Mouse (Mus musculus) left cerebral cortex, adult 18-20 months (tissue): ENCODE results near the gene Krtap12-1. TPM values are rescaled to one million over a fixed set of nuclear protein-coding genes. Genes with fewer than 3 reads are reported as not detected.
"Not testable (repeated sequence)": the region's sequence is repeated elsewhere in the genome, so short reads cannot be mapped to it uniquely, and the experiment has no call there.

Experiments used
- DNase-seq, 2 experiments: peaks; one replicate each; pipeline ENCODE4 v3.0.0; 2021 to 2022; ENCODE audit warnings: low spot score in 2 of 2, mixed read lengths in 1 of 2
- total RNA-seq, 2 experiments: library from RNA; stranded (reverse); gene quantifications; 2 replicates each; pipeline ENCODE4 v1.2.3; 2021

The Krtap12-1 gene
- total RNA-seq, 2 experiments from 2014 or later, result not detected

DNA sequence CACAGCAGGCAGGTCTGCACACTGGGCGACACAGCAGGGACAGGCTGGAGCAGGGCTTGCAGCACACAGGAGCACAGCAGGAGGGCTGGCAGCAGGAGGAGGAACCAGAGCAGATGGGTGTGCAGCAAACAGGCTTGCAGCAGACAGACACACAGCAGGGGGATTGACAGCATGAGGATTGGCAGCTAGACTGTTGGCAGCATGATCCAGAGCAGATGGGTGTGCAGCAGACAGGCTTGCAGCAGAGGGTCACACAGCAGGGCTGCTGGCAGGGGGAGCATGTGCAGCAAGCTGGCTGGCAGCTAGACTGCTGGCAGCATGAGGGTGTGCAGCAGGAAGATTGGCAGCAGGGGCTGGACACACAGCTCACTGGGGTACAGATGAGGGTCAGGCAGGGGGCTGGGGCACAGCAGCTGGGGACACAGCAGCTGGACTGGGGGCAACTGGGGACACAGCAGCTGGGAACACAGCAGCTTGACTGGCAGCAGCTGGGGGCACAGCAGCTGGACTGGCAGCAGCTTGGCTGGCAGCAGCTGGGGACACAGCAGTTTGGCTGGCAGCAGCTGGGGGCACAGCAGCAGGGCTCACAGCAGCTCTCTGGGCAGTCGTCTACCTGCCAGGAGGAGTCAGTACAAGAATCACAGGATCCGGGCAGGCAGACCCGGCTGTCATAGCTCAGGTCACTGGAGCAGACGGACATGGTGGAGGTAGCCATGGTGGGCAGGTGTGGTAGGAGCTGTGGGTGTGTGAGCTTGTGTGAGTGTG lies 21.7 kb downstream of the Krtap12-1 start, which contains the start of gene Gm18596:
Gene Gm18596 (minus strand): TSS at position 715 of the 765 bp plus-strand sequence.
- DNase-seq, result not testable (repeated sequence)

DNA sequence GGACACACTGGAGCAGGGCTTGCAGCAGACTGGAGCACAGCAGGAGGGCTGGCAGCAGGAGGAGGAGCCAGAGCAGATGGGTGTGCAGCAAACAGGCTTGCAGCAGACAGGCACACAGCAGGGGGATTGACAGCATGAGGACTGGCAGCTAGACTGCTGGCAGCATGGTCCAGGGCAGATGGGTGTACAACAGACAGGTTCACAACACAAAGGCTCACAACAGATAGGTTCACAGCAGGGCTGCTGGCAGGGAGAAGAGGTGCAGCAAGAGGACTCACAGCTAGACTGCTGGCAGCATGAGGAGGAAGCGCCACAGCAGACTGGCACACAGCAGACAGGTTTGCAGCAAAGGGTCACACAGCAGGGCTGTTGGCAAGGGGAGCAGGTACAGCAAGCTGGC lies 30.3 kb downstream of the Krtap12-1 start:
- not testable (repeated sequence) for DNase-seq

DNA sequence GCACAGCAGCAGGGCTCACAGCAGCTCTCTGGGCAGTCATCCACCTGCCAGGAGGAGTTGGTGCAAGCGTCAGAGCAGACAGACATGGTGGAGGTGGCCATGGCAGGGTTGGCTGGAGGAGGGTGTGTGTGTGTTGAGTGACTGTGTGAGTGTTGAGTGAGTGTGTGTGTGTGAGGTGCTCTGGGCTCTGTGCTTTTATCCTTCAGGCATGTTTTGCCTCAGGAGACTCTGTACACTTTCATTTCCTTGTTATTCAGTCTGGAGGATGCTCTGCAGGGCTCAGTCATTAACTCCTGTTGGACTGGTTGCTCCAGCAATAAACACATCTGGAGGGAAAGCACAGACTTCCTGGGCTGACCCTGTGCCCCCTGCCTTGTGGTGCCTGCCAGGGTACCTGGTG lies 30.9 kb downstream of the Krtap12-1 start, which contains the start of gene Gm9736:
Gene Gm9736 (minus strand): TSS at position 101 of the 400 bp plus-strand sequence.
- not testable (repeated sequence) for DNase-seq

DNA sequence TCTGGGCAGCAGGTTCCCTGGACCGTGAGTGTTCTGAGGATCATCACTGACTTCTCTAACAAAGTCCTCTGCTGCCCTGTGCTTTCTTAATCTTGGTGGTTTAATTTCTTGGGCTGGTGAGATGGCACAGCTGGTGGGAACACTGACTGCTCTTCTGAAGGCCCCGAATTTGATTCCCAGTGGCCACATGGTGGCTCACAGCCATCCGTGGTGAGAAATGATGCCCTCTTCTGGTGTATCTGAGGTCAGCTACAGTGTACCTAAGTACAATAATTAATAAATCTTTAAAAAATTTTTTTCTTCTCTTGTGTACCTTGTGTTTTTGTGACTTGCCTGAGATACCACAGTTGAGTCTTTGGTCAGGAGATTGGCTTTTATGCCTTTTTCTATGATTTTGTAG lies 31.9 kb downstream of the Krtap12-1 start:
- DNase-seq, result not testable (repeated sequence)

DNA sequence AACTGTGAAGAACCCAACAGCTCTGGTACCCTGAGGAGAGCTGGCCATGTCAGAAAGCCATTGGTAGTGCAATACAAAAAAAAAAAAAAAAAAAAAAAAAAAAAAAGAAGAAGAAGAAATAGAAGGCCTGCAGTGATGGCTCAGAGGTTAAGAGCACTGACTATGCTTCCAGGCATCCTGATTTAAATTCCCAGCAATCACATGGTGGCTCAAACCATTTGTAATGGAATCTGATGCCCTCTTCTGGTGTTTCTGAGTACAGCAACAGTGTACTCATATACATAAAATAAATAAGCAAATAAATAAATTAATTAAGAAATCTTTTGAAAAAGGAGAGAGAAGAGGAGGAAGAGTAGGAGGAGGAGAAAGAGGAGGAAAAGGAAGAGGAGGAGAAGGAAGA lies 33.0 kb downstream of the Krtap12-1 start:
- no peak for DNase-seq

DNA sequence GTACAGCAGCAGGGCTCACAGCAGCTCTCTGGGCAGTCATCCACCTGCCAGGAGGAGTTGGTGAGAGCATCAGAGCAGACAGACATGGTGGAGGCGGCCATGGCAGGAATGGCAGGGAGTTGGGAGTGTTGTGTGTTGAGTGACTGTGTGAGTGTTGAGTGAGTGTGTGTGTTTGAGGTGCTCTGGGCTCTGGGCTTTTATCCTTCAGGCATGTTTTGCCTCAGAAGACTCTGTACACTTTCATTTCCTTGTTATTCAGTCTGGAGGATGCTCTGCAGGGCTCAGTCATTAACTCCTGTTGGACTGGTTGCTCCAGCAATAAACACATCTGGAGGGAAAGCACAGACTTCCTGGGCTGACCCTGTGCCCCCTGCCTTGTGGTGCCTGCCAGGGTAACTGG lies 39.2 kb downstream of the Krtap12-1 start, which contains the start of gene Gm3233:
Gene Gm3233 (minus strand): TSS at position 101 of the 400 bp plus-strand sequence.
- not testable (repeated sequence) for DNase-seq

DNA sequence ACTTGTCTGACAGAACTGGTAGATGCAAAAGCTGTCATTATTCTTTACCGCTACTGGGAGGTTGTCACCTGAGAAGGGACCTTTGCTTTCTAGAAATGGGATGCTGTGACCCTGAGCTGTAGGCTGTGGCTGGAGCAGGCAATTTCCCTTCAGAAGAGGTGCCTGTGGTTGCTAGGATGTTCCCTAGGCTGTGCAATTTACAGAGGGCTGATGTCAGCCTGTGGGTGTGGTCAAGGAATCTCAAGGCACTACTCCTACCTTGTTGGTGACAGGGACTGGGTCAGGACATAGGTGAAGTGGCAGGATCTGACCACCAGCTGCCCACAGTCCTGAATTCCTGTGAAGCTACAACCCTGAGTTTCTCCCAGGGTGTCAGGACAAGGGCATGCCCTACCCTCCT lies 49.3 kb downstream of the Krtap12-1 start:
- DNase-seq, result no peak

Other genes with a start within 250 kb of the Krtap12-1 start
- gene Fam207a, start 204.8 kb upstream of the Krtap12-1 start, total RNA-seq, result 10 to 100 TPM; 34.7 to 35.8 TPM
- 1 to 10 TPM; 3.6 to 3.8 TPM for gene Itgb2, start 190.3 kb upstream of the Krtap12-1 start, total RNA-seq
- gene Pttg1ip, start 138.9 kb upstream of the Krtap12-1 start, total RNA-seq, result 10 to 100 TPM; 67.0 to 72.0 TPM
- gene Sumo3, start 114.5 kb upstream of the Krtap12-1 start, total RNA-seq, result 100 to 1,000 TPM; 165 to 172 TPM
- 10 to 100 TPM; 12.9 to 13.0 TPM for gene Gm49325, start 114.4 kb upstream of the Krtap12-1 start, total RNA-seq
- gene Ube2g2, start 98.3 kb upstream of the Krtap12-1 start, total RNA-seq, result 10 to 100 TPM; 46.1 to 53.8 TPM
- gene Tspear, start 34.0 kb upstream of the Krtap12-1 start, total RNA-seq, result under 1 TPM; 0.14 to 0.19 TPM
- not detected for gene Gm19402, start 29.8 kb upstream of the Krtap12-1 start, total RNA-seq
- gene Gm9508, start 23.4 kb upstream of the Krtap12-1 start, total RNA-seq, result not detected
- not detected for gene Gm10272, start 14.0 kb upstream of the Krtap12-1 start, total RNA-seq
- gene Gm10024, start 9.1 kb upstream of the Krtap12-1 start, total RNA-seq, result not detected
- not detected for gene Gm10142, start 4.8 kb upstream of the Krtap12-1 start, total RNA-seq
- gene Gm10100, start 5.9 kb downstream of the Krtap12-1 start, total RNA-seq, result not detected
- not detected for gene Gm18596, start 22.0 kb downstream of the Krtap12-1 start, total RNA-seq
- not detected for gene Gm9736, start 30.8 kb downstream of the Krtap12-1 start, total RNA-seq
- gene Gm3233, start 39.1 kb downstream of the Krtap12-1 start, total RNA-seq, result not detected
- not detected for gene Gm3238, start 50.7 kb downstream of the Krtap12-1 start, total RNA-seq
- gene Gm7138, start 56.3 kb downstream of the Krtap12-1 start, total RNA-seq, result not detected
- not detected for gene Gm3250, start 61.9 kb downstream of the Krtap12-1 start, total RNA-seq
- not detected for gene Gm7137, start 67.6 kb downstream of the Krtap12-1 start, total RNA-seq
- not detected for gene Gm9639, start 74.5 kb downstream of the Krtap12-1 start, total RNA-seq
- gene Gm19668, start 78.5 kb downstream of the Krtap12-1 start, total RNA-seq, result not detected
- not detected for gene Gm9507, start 91.2 kb downstream of the Krtap12-1 start, total RNA-seq
- gene Gm2696, start 94.1 kb downstream of the Krtap12-1 start, total RNA-seq, result not detected
- gene Krtap10-4, start 106.5 kb downstream of the Krtap12-1 start, total RNA-seq, result not detected
- not detected for gene Krtap10-10, start 115.3 kb downstream of the Krtap12-1 start, total RNA-seq
- not detected for gene Gm36176, start 126.2 kb downstream of the Krtap12-1 start, total RNA-seq
- gene Gm10318, start 132.3 kb downstream of the Krtap12-1 start, total RNA-seq, result not detected
- gene Gm3285, start 141.4 kb downstream of the Krtap12-1 start, total RNA-seq, result not detected
- 10 to 100 TPM in 1 of 2 experiments, 1 to 10 TPM in 1; 9.8 to 10.1 TPM for gene Lrrc3, start 181.9 kb downstream of the Krtap12-1 start, total RNA-seq
- gene Trpm2, start 250.0 kb downstream of the Krtap12-1 start, total RNA-seq, result 10 to 100 TPM; 47.5 to 51.9 TPM